Mouse (Mus musculus) cerebellum, postnatal 36 days (tissue): ENCODE results near the gene Ptbp1.

Experiments
- DNase-seq, 2 experiments: peaks; one replicate each; pipeline ENCODE4 v3.0.0; 2021 to 2022; ENCODE audit warnings: mixed read lengths in 2 of 2

Gene Ptbp1

GRCm38 (mm10) chr10:79853860-79854795, at the start of gene Ptbp1:
Gene Ptbp1, plus strand, starts transcription at chr10:79854427.
- DNase-seq = peak; percentile 99

GRCm38 (mm10) chr10:79805636-79806035, 48.6 kb upstream of the Ptbp1 start:
- DNase-seq = no peak

- no peak for DNase-seq
Measured at GRCm38 (mm10) chr10:79806331-79806730, 47.9 kb upstream of the Ptbp1 start.

- DNase-seq = no peak
Measured at GRCm38 (mm10) chr10:79806972-79807371, 47.3 kb upstream of the Ptbp1 start.

GRCm38 (mm10) chr10:79807826-79808225, 46.4 kb upstream of the Ptbp1 start:
- DNase-seq = peak; percentile 54 to 62

GRCm38 (mm10) chr10:79808728-79809127, 45.5 kb upstream of the Ptbp1 start:
- DNase-seq = no peak

GRCm38 (mm10) chr10:79811736-79812637, 42.2 kb upstream of the Ptbp1 start:
- DNase-seq = peak; percentile 90 to 92

- no peak for DNase-seq
Measured at GRCm38 (mm10) chr10:79814271-79814842, 39.9 kb upstream of the Ptbp1 start.

- no peak for DNase-seq
Measured at GRCm38 (mm10) chr10:79815671-79816494, 38.3 kb upstream of the Ptbp1 start.

GRCm38 (mm10) chr10:79817111-79817510, 37.1 kb upstream of the Ptbp1 start:
- DNase-seq = no peak

- DNase-seq = no peak
Measured at GRCm38 (mm10) chr10:79818225-79818624, 36.0 kb upstream of the Ptbp1 start.

GRCm38 (mm10) chr10:79819606-79820005, 34.6 kb upstream of the Ptbp1 start:
- no peak for DNase-seq

GRCm38 (mm10) chr10:79820277-79820676, 34.0 kb upstream of the Ptbp1 start:
- DNase-seq = no peak

GRCm38 (mm10) chr10:79820782-79821181, 33.4 kb upstream of the Ptbp1 start, which contains the start of gene Misp:
Gene Misp, plus strand, starts transcription at chr10:79820989.
- DNase-seq = no peak

GRCm38 (mm10) chr10:79821731-79822130, 32.5 kb upstream of the Ptbp1 start:
- DNase-seq = no peak

- no peak for DNase-seq
Measured at GRCm38 (mm10) chr10:79822372-79822771, 31.9 kb upstream of the Ptbp1 start.

GRCm38 (mm10) chr10:79823011-79823410, 31.2 kb upstream of the Ptbp1 start:
- DNase-seq = no peak

- no peak for DNase-seq
Measured at GRCm38 (mm10) chr10:79824413-79824812, 29.8 kb upstream of the Ptbp1 start.

- DNase-seq = no peak
Measured at GRCm38 (mm10) chr10:79831583-79831982, 22.6 kb upstream of the Ptbp1 start.

GRCm38 (mm10) chr10:79832026-79832785, 22.0 kb upstream of the Ptbp1 start:
- no peak for DNase-seq

- no peak for DNase-seq
Measured at GRCm38 (mm10) chr10:79832786-79833181, 21.4 kb upstream of the Ptbp1 start.
